Mouse (Mus musculus) embryo, embryonic 10 days (tissue): Measurements from ENCODE around the gene Sdhc.
"Not testable (repeated sequence)": the region's sequence is repeated elsewhere in the genome, so short reads cannot be mapped to it uniquely, and the experiment has no call there.

Experiments used
- DNase-seq: peaks from one replicate; pipeline ENCODE4 v3.0.0-alpha.2; 2015; ENCODE audit warnings: low spot score

Gene Sdhc

GRCm38 (mm10) chr1:171168906-171169305, 18.5 kb upstream of the Sdhc start:
- DNase-seq: no peak

DNA sequence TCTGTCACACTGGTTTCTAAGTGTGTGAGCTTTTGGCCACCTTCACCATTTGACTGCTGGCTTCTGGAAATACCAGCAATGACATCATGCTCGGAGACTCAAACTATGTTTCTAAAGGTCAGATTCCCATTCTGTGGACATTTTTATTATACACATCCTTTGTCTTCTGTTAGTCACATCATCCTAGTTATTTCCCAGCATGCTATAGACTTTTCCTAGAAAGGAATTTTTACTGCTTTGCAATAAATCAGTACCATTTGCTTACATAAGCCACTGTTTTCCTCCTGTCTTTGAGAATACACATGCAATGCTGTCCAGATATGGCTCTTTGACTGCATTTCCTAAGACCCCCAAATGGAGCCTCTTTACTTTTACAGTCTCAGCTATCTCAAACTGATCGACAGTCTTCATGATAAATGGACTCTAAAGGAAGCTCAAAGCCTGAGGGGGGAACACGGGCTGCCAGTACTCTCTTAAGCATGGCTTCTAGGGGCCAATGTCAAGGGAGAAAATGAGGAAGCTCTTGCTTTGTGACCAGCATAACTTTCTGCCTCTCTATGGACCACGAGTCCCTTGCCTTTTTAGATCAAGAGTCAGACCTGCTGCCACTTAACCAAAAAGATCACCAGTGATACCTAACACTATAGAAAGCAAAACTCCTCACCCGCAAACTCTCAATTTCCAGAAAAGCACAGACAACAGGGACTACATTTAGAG, 15.4 kb upstream of the Sdhc start:
- no peak for DNase-seq

- DNase-seq: peak; percentile 31
These were observed 13.9 kb upstream of the Sdhc start for GRCm38 (mm10) chr1:171164258-171164657.

DNA sequence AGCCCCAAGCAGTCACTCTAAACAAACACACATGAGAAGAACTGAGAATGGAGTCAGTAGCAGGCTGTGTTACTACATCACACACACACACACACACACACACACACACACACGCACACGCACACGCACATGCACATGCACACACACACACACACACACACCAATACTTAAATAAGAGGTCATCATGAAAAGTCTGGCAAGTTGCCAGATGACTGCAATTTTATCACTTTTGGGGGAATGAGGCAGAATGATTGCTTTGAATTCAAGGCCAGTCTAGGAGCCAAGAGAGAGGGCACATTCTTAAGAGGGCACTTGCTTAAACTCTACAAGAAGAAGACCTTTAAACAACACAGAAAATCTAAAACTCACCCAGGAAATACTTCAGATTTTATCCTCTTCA, 12.1 kb upstream of the Sdhc start:
- no peak for DNase-seq

GRCm38 (mm10) chr1:171159485-171159975, 9.1 kb upstream of the Sdhc start:
- DNase-seq: peak; percentile 31

DNA sequence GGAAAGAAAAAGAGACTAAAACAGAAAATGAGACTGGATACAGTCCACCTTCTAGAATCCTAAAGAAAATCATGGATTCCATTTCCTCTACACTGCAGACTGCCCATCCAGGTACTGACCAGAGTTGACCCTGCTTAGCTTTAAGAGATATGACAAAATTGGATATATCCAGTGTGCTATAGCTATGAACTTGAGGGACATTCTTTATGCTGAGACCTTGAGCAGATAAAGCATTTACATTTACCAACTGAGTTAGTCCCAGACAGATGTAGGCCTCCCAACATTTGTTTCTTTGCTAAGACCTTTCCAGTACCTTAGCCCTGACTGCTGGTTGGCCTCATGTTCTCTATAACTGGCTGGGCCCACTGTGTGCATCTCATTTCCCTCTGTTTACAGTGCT, 7.6 kb upstream of the Sdhc start:
- DNase-seq: no peak

DNA sequence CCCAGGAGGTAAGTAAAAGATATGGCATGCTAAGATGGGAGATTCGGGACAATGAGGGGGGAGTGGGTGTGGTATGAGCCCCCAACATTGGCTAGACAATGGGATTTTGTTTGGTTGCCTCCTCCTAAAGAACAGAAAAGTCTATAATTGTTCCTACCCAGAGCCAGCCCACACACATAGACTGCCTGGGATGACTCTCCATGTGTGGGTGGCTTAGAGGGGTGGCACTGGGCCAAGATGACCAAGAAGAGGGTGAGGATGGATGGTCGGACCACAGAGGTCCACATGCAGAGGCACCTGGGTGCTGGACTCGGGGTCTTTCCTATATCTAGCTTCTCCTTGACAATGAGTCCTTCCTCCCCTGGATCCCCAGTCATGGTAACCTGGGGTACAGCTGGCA, 6.2 kb upstream of the Sdhc start:
- no peak for DNase-seq

DNA sequence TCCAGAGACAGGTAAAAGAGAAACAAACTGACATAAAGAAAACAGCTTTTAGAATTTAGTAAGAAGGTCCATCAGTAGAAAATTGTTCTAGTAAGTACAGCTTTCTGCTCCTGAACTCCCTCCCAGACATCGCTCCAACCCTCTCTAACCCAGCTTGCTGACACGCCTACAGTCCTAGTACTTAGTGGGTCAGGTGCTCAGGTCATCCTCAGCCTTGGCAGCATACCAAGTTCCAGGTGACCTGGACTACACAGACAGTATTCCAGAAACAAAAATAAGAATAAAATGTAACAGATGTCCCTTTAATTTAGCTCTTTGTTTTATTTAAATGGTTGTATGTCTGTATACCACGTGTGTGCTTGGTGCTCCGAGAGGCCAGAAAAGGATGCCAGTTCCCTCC, 1.6 kb upstream of the Sdhc start:
- DNase-seq: no peak

DNA sequence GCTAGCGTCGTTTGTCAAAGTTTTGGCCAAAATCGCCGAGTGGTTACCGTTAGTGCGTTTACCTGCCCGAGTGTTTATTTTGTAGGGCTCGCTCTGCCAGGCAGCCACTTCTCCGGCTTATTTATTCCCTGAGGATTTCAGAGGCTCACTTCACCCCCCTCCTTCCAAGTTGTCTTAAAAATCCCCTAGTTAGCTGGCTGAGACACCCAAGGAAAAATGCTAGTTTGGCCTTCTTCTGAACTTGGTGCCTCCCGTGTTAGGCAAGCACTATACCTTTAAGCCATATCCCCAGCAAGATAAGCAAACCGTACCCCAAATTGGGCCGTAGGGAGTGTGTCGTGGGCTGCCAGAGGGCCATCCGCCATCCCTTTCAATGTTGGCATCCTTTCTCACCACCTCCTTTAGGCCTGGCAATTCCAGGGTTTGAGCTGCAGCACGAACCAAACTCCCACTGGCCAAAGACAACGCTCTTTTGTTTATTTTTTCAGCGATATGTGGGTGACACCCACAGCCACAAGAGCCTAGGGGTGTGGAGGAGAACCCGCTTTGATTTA, 512 bp upstream of the Sdhc start:
- DNase-seq: no peak

DNA sequence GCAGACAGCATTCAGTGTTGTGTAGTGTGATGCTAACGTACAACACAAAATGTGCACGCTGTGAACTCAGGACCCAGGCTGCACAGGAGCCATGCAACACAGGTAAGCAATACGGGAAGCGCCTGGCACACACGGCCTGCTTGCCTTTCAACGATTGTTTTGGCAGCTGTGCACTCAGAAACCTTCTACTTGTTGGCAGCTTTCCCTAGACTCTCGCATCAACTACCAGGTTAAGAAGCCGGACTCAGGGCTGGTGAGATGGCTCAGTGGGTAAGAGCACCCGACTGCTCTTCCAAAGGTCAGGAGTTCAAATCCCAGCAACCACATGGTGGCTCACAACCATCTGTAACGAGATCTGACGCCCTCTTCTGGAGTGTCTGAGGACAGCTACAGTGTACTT, 7.4 kb downstream of the Sdhc start:
- not testable (repeated sequence) for DNase-seq

DNA sequence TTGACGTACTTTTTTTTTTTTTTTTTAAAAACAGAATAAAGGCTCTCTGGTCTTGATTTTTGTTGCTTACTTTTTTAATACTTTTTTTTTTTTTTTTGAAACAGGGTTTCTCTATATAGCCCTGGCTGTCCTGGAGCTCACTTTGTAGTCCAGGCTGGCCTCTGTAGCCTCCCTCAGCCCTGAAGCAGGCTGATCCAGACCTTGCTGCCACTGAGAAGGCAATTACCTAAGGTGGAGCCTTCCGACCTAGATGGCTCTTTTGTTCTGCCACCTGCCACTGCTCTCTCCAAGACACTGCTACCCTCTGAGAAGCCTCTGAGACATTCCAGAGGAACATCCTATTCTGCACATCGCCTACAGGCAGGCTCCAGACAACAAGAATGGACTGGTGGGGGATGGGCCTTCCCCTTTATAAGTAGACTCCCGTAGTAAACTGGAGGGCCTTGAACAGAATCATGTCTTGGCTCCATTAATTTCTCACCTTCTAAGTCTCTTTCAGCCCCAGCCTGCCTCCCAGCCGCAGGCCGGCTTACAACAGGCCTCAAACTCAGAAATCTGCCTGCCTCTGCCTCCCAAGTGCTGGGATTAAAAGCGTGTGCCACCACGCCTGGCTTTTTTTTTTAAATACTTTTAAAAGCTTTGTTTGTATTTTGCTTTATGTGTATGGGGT, 12.8 kb downstream of the Sdhc start:
- not testable (repeated sequence) for DNase-seq

DNA sequence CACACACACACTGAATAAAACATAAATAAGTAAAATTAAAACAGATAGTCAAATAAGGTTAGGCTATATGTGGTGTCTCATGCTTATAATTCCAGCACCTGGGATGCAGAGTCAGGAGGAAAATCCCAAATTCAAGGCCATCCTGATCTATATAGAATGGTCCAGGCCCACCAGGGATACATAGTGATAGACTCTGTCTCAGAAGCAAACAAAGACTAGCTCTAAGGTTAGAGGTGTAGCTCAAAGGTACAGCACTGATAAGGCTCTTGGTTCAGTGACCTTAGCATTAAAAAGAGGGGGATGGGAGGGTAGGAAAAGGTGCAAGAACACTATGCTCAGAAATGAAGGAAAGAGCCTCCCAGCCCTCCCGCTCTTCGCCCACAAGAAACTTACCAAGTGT, 14.8 kb downstream of the Sdhc start:
- DNase-seq: no peak

DNA sequence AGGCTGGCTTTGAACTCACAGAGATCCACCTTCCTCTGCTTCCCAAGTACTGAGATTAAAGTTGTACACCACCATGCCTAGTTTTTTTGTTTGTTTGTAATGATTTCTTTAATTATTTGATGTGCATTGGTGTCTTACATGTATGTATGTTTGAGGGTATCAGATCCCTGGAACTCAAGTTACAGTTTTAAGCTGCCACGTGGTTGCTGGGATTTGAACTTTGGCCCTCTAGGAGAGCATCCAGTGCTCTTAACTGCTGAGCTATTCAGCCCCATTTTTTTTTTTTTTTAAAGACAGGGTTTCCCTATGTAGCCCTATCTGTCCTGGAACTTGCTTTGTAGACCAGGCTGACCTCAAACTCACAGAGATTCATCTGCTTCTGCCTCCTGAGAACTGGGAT, 19.4 kb downstream of the Sdhc start:
- DNase-seq: no peak

- peak; percentile 19 for DNase-seq
These were observed 21.2 kb downstream of the Sdhc start for GRCm38 (mm10) chr1:171129251-171129650.

DNA sequence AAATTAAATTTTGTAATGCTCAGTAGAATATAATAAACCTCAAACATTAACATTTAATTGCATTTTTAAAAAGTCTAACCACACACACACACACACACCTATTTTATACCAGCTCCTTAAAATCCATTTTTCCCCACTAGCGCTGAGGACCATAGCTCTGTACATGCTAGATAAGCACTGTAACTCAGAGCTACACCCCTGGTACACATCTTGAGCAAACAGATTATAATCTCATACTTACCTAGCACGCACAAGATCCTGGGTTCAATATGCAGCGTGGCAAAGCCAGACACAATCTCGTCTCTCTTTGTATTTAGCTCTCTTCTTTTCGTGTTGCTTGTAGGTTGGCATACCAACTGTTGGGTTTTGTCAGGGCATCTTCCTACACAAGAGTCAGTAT, 26.0 kb downstream of the Sdhc start:
- no peak for DNase-seq

GRCm38 (mm10) chr1:171122932-171123331, 27.5 kb downstream of the Sdhc start:
- no peak for DNase-seq

GRCm38 (mm10) chr1:171121839-171122238, 28.6 kb downstream of the Sdhc start:
- DNase-seq: no peak

DNA sequence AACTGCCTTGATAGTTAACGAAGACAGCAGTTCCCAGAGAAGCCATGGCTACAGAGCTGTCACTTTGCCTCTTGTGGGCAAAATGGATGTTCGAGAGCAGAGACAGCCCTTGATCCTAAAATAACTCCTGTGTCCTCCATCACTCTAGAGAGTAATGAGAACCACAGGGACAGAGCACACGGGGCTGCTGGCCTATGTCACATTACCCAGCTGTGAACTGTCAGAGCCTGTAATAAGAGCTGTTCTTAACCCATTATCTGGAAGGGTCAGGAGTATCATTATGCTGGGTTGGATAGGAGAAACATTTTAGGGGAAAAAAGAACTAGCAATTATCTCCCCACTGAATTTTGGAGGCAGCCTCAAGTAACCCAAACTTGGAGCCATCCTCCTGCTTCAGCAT, 29.5 kb downstream of the Sdhc start:
- DNase-seq: no peak

- no peak for DNase-seq
These were observed 31.0 kb downstream of the Sdhc start for GRCm38 (mm10) chr1:171119405-171119804.

DNA sequence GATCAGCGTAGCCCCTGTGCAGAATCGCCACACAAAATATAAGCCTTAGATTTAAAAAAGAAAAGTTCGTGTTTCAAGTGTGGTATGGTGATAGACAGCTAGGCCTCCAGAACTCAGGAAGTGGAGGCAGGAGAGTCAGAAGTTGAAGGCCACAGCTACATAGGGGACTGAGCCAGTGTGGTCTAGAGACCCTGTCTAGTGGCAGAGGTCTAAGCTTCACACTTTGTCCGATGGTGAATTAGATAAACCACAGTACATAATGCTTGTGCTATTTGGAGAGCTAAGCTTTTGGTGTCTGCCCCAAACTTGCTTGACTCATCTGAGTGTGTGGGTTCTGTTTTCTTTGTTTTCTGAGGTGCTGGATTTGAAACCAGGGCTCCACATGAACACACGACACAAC, 31.4 kb downstream of the Sdhc start:
- DNase-seq: no peak

DNA sequence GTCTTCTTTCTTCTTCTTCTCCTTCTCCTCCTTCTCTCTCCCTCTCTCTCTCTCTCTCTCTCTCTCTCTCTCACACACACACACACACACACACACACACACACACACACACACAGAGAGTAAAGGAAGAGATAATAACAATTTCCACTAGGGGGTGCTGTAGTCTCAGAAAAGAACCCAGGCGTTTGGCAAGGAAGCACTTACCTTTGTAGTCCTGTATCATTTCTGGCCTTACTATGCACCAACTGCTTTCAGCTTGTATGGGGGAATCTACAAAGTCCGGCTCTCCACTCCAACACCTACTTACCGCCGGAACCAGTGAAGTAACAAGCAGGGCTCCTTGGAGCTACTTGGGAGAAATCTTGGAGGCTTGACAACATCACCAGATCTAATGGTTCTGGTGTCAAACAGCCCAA, 32.1 kb downstream of the Sdhc start:
- DNase-seq: peak; percentile 49

DNA sequence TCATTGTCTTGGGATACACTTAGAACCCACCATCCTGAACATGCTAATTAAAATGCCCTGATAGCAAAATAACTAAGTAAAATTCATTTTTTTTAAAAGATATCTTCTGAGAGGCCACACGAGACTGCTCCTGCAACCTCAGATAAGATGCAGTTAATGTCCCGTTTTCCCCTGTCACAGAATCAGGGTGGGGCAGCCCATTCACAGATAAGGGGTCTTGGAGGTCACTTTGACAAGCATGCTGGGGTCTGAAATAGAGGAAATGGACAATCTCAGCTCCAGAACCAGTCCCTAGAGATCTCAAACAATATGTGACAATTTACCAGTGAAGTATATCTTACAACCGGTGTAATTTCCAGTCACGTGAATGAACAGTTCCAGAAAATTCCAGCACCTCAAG, 34.1 kb downstream of the Sdhc start:
- no peak for DNase-seq

DNA sequence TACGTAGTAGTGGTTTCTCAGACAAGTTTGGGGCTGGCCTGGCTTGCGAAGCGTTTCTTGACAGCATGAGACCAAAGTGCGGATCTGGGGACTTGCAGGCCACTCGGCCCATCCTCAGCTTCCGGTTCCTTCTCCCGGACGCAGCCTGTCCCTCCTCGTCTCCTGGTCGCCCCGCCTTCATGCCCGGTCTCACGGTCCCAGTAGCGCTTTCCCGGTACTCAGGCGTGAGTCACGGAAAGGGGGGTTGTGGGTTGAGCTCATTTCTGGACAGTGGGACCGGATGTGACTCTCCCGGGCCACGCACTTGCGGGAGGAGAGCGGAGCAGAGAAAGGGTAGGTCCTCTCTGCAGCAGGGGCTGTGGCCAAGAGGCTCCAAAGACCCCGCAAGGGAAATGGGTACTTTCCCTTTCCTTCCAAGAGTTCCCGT, 36.5 kb downstream of the Sdhc start, which contains the start of gene Cfap126:
Gene Cfap126 (plus strand): TSS at position 46 of the 427 bp plus-strand sequence.
- DNase-seq: peak; percentile 81
